Mouse (Mus musculus) brain, embryonic 14.5 days (tissue): ENCODE measurements around the gene Snd1.

Experiments used
- CTCF ChIP-seq: fragments of 200-500 bp; IDR thresholded peaks from 2 replicates; pipeline ENCODE4 v1.5.1; 2012; ENCODE audit warnings: inconsistent platforms, mild to moderate bottlenecking, moderate library complexity, borderline replicate concordance; ENCODE audit not compliant: insufficient read depth, insufficient read length; ENCODE audit errors: extremely low read depth
- POLR2A ChIP-seq: fragments of 200-500 bp; IDR thresholded peaks from 2 replicates; pipeline ENCODE4 v1.6.1; 2012; ENCODE audit warnings: mild to moderate bottlenecking, inconsistent platforms, borderline replicate concordance; ENCODE audit not compliant: poor library complexity, insufficient read depth, insufficient read length, severe bottlenecking; ENCODE audit errors: extremely low read depth

DNA sequence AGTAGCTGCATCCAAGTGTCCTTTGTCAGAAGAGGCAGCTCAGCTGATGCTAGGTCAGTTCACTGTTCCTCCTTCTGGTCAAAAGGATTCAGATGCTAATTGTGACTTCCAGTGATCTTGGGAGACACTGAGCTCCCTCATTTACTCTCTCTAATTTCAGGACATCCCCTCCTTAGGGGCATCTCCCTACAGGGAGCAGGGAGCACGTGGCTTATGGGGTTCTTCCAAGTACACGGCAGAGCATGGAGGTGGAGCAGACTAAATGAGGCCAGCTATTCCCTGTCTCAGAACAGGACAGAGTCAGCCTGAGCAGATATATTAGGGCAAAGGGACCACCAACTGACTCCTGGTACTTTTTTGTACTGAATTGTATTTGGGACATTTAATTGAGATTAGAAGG is 385.5 kb downstream of the Snd1 start:
- TF ChIP-seq POLR2A, result no peak
- TF ChIP-seq CTCF, result no peak
